Mouse (Mus musculus): ENCODE results near the gene Nkiras1. TPM values are rescaled to one million over a fixed set of nuclear protein-coding genes. Genes with fewer than 3 reads are reported as not detected.

Nkiras1 gene
- polyA plus RNA-seq, 1 experiment: 7.4 TPM

DNA sequence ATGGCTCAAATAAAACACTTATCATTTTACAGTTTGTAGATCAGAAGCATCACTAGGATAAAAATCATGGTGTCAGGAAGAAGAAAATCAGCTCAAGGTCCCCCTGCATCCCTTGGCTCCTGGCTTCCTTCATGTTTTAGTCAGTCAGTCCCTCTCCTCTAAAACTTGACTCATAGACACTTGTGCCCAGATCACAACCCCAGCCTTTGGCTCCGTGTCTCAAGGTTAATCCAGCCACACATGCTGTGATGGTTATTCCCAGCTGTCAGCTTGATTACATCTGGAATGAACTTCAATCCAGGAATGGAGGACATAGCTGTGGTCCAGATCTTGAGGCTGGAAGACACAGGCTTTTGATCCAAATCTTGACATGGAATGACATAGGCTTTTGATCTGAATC is 3.6 kb downstream of the Nkiras1 start:
- no peak for DNase-seq (ENCODE audit: low read depth)

DNA sequence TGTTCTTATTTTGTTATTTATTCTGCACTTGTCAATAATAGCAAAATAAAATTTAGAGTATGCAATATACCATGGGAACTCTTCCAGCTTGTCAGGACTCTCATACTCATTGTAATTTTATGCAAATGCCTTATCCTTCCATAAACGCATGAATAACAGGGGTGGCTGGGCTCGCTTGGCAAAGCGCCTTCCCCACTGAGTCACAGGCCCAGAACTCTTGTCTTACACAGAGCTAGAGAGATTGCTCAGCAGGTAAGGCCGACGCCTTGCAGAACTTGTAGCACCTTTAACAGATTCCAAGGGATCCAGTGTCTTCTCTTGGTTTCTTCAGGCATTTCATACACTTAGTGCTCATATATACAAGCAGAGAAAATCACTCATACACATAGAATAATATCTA is 9.4 kb downstream of the Nkiras1 start:
- DNase-seq (ENCODE audit: low read depth): no peak

DNA sequence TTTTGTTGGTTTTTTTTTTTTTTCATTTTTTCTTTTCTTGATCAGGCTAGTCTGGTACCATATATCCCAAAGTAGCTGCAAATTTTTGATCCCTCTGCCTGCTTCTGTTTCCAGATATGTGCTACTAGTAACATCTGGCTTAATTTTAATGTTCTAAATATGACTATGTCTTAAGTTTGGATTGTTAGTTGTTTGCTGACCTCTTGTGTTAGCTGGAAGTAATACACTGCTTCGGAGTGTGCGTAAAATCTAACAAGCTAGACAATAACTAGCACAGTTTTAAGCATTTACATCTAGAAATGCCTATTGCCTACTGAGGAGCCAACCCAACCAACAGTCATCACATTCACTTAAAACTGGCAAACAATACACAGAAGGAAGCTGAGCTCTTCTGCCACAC is 13.6 kb downstream of the Nkiras1 start:
- DNase-seq (ENCODE audit: low read depth): no peak

GRCm38 (mm10) chr14:18285476-18285875 is 14.5 kb downstream of the Nkiras1 start:
- DNase-seq (ENCODE audit: low read depth): no peak

- no peak for DNase-seq (ENCODE audit: low read depth)
Observed at GRCm38 (mm10) chr14:18286441-18286840, 15.5 kb downstream of the Nkiras1 start.

GRCm38 (mm10) chr14:18287391-18287790 is 16.5 kb downstream of the Nkiras1 start:
- no peak for DNase-seq (ENCODE audit: low read depth)

- DNase-seq (ENCODE audit: low read depth): no peak
Observed at GRCm38 (mm10) chr14:18292111-18292510, 21.2 kb downstream of the Nkiras1 start.

- DNase-seq (ENCODE audit: low read depth): no peak
Observed at GRCm38 (mm10) chr14:18292578-18292977, 21.6 kb downstream of the Nkiras1 start.

GRCm38 (mm10) chr14:18297441-18297840 is 26.5 kb downstream of the Nkiras1 start:
- no peak for DNase-seq (ENCODE audit: low read depth)

GRCm38 (mm10) chr14:18298874-18299273 is 27.9 kb downstream of the Nkiras1 start:
- DNase-seq (ENCODE audit: low read depth): no peak

- DNase-seq (ENCODE audit: low read depth): no peak
Observed at GRCm38 (mm10) chr14:18300676-18301075, 29.7 kb downstream of the Nkiras1 start.

- DNase-seq (ENCODE audit: low read depth): no peak
Observed at GRCm38 (mm10) chr14:18301591-18301990, 30.7 kb downstream of the Nkiras1 start.

GRCm38 (mm10) chr14:18302750-18303149 is 31.8 kb downstream of the Nkiras1 start:
- no peak for DNase-seq (ENCODE audit: low read depth)

DNA sequence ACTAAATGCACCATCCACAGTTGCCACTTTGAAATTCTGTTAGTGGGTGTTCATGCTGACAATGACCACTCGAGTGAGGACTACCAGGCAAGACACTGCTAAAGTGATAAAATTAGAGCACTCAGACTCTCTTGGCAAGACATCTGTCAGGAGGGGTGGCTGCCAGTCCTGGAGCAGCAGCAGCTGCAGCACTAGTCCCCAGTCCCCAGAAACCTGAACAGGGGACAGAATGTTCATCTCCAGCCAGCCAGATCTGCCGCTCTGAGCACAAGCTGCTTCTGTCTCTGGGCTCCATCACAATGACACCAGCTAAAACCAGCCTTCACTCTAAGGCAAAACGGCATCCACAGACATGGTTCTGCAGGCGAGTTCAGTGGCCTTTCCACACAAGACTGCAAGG is 32.3 kb downstream of the Nkiras1 start:
- no peak for DNase-seq (ENCODE audit: low read depth)

- DNase-seq (ENCODE audit: low read depth): no peak
Observed at GRCm38 (mm10) chr14:18304165-18304564, 33.2 kb downstream of the Nkiras1 start.

DNA sequence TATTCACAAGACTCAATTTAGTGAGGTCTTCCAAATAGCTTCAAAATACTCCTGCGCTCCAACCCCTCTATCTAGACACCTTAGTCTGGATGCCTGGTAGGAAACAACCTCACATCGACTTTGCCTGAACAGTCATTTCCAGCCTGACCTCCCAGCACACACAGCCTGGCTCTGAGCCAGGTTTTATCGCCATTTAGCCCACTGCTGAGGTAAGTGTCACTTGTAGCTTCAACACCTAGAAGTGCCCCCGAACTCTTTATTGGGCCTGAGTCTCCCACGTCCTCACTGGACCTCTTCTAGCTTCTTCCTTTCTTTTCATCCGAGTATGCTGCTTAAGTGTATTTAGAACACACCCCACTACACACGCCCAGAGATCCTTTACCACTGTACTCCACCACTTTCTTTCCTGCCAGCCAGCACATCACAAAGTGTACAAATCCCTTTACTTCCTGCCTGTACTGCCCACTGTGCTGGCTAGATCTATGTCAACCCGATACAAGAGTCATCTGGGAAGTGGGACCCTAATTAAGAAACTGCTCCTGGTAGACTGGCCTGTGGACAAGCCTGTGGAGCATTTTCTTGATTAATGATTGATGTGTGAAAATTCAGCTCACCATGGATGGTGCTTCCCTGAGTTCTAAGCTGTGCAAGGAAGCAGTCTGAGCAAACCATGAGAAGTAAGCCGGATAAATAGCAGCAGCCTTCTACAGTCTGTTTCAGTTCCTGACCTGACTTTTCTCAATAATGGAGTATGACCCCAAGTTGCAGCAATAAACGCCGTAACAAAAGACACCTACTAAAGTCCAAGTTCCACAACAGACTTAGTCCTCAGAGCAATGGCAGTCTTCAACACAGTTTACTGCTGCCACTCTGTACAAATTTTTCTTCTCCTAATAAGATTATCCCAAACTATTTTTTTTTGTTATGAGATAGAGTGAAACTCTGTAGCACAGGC is 46.8 kb downstream of the Nkiras1 start:
- no peak for DNase-seq (ENCODE audit: low read depth)

DNA sequence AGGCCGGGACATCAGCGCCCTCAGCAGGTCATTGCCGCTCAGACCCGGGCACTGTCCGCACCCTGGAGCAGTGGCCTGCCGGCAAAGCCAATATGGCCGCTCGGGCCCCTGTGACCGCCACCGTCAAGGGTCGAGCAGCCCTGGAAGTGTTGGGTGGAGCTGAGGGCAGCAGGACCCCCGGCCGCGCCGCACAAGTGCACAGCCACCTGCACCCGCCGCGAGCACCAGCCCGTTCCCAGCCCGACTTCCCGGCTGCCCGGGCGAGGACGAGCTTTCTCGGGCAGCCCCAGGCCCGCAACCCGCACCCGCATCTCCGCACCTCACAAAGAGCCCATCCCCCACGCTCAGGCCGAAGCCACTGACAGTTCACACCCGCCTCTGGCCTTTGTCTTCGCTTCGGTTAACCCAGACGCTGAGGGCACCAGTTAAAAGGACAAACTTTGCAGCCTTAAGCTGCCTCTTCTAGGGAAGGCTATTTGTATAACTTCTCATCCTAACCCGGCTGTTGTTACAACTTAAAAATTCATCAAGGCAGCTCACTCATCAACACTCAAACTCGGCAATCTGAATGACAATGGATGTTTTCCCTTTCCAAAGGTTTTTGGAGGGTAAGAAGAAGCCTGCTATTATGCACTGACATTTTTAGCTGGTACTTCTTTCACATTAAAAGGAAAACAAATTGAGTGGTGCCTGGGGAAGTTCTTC is 56.2 kb downstream of the Nkiras1 start:
- DNase-seq (ENCODE audit: low read depth): no peak

GRCm38 (mm10) chr14:18330789-18331692 is 60.1 kb downstream of the Nkiras1 start:
- DNase-seq (ENCODE audit: low read depth): no peak

GRCm38 (mm10) chr14:18331693-18332131 is 60.8 kb downstream of the Nkiras1 start, which contains the start of gene Ube2e1:
TSS of gene Ube2e1 (minus strand) at chr14:18331859.
- no peak for DNase-seq (ENCODE audit: low read depth)
